Mouse (Mus musculus) forebrain, embryonic 11.5 days (tissue): Measurements from ENCODE around the gene Mrto4. TPM values are rescaled to one million over a fixed set of nuclear protein-coding genes. Genes with fewer than 3 reads are reported as not detected.
A peak's percentile ranks its signal among the peaks of the same experiment; 100 is the strongest.

Experiments
- ATAC-seq: fragments of 200-750 bp; cut with Nextera tagmentation; replicated peaks from 2 replicates; pipeline ENCODE4 v1.8.0; 2017; ENCODE audit warnings: moderate TSS enrichment; ENCODE audit not compliant: low FRiP score
- DNase-seq: peaks from one replicate; pipeline ENCODE4 v3.0.0-alpha.2; 2017; ENCODE audit warnings: low spot score
- H3K27ac ChIP-seq: fragments of 300-500 bp; sonication (generic); 2 replicates; pipeline ENCODE4 v1.5.1; 2014; ENCODE audit warnings: low read depth, low read length
- H3K27me3 ChIP-seq: fragments of 300-500 bp; sonication (generic); 2 replicates; pipeline ENCODE4 v1.6.1; 2014; ENCODE audit warnings: mild to moderate bottlenecking, low read length, mixed read lengths; ENCODE audit not compliant: control insufficient read depth, insufficient read depth
- H3K36me3 ChIP-seq: fragments of 300-500 bp; sonication (generic); 2 replicates; pipeline ENCODE4 v1.6.1; 2014; ENCODE audit warnings: mild to moderate bottlenecking, low read length, moderate library complexity, mixed read lengths; ENCODE audit not compliant: control insufficient read depth, insufficient read depth
- H3K4me1 ChIP-seq: fragments of 300-500 bp; sonication (generic); replicated peaks from 2 replicates; pipeline ENCODE4 v1.6.1; 2014; ENCODE audit warnings: low read length, mixed read lengths; ENCODE audit not compliant: control insufficient read depth, insufficient read depth
- H3K4me2 ChIP-seq: fragments of 300-500 bp; sonication (generic); 2 replicates; pipeline ENCODE4 v1.6.1; 2014; ENCODE audit warnings: low read depth, mild to moderate bottlenecking, low read length, moderate library complexity, mixed read lengths; ENCODE audit not compliant: severe bottlenecking
- H3K4me3 ChIP-seq: fragments of 300-500 bp; sonication (generic); 2 replicates; pipeline ENCODE4 v1.5.1; 2014; ENCODE audit warnings: low read depth, low read length
- H3K9ac ChIP-seq: fragments of 300-500 bp; sonication (generic); 2 replicates; pipeline ENCODE4 v1.6.1; 2014; ENCODE audit warnings: low read length
- H3K9me3 ChIP-seq: fragments of 300-500 bp; sonication (generic); 2 replicates; pipeline ENCODE4 v1.6.1; 2016; ENCODE audit warnings: low read length, mixed read lengths; ENCODE audit not compliant: control insufficient read depth
- whole genome bisulfite sequencing: fragments of 180-500 bp; shearing (Covaris S2); extraction: QIAGEN DNeasy Blood & Tissue Kit; methylation state at CpG from one replicate; pipeline ENCODE4 v1.1.7; 2014; 5-methylcytosine and 5-hydroxymethylcytosine counted together
- polyA plus RNA-seq: library from polyadenylated mRNA; unstranded; fragments of >200 nt; fragmentation: Nextera tagmentation; extraction: Ambion mirVana; gene quantifications from 2 replicates; pipeline ENCODE4 v1.2.1, GENCODE M21; 2014

Gene Mrto4
- polyA plus RNA-seq, 1 experiment from 2014 or later = 131 TPM

DNA sequence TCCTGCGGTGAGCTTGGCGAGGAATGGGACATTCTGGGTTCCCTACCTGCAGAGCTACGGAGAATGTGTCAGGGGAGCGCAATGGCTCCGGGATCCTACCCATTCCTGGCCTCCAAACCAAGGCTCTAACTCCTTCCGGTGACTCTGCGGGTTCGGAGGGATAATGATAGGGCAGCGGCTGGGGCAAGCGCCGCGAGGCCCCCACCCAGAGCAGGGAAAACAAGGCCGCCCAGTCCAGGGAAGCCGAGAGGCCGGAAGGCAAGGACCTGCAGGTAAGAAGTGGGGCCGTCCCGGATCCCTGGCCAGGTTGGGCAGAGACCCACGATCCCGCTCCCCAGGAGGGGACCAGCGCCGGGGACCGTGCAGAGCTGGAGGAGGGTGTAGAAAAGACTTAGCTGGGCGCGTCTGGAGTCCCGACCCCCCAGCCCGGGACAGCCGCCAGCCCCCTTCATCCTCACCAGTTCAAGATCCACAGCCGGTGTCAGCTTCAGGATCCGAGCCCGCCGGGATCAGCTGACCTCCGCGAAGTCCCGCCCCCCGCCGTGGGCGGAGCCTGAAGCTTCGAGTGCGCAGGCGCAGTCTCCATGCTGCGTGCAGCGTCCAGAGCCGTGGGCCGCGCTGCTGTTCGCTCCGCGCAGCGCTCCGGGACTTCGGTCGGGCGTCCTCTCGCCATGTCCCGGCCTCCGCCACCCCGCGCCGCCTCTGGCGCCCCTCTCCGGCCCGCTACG lies 42.0 kb downstream of the Mrto4 start, which contains the start of the genes Pqlc2 and Akr7a5:
TSS of gene Pqlc2 (minus strand) at position 538 of the 728 bp plus-strand sequence.
TSS of gene Akr7a5 (plus strand) at position 574 of the 728 bp plus-strand sequence.
- H3K27me3 ChIP-seq = no peaks in the 10 kb centered on the region
- H3K4me1 ChIP-seq = peaks cover 11% of the 10 kb centered on the region; the same call in 1 of the 2 replicates
- H3K27ac ChIP-seq = no peak within 1 kb of the TSS
- H3K36me3 ChIP-seq = no peaks in the 10 kb centered on the region
- peak within 1 kb of the TSS; percentile 85 for H3K4me3 ChIP-seq
- peak within 1 kb of the TSS; percentile 90 for H3K9ac ChIP-seq
- ATAC-seq (peak; percentile 90), DNase-seq (peak; percentile 98)
- no peaks in the 10 kb centered on the region for H3K9me3 ChIP-seq
- H3K4me2 ChIP-seq = peak within 1 kb of the TSS; percentile 92
- under 1% methylated on average over 54 of the region's 63 CpGs for WGBS

DNA sequence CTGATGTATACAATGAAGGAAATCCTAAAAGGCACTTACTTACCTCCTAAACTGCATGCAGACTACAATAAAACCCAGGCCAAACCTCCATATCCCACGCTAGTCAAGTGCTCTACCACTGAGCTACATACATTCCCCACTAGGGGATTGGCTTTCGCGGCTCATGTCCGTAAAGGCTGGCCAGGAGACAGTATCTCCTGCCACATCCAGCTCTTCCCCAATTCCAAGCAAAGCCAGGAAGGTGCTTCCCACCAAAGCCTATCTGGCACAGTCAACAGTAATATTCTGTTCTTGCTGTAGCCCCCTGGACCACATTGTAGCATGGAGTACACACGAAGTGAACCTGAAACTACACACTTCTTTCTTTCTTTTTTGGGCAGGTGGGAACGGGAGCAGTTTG lies 42.7 kb downstream of the Mrto4 start:
- DNase-seq (no peak), ATAC-seq (no peak)
- WGBS = 24% methylated on average over 6 of the region's 6 CpGs
- Histone ChIP-seq H3K27me3 (no peaks in the 10 kb centered on the region), H3K9me3 (no peaks in the 10 kb centered on the region), H3K4me2 (peak overlapping the region; percentile 92), H3K36me3 (no peaks in the 10 kb centered on the region; the same call in 1 of the 2 replicates), H3K9ac (peak overlapping the region; percentile 90), H3K4me1 (peaks cover 11% of the 10 kb centered on the region; the same call in 1 of the 2 replicates), H3K27ac (no peak overlapping the region), H3K4me3 (peak overlapping the region; percentile 85)

DNA sequence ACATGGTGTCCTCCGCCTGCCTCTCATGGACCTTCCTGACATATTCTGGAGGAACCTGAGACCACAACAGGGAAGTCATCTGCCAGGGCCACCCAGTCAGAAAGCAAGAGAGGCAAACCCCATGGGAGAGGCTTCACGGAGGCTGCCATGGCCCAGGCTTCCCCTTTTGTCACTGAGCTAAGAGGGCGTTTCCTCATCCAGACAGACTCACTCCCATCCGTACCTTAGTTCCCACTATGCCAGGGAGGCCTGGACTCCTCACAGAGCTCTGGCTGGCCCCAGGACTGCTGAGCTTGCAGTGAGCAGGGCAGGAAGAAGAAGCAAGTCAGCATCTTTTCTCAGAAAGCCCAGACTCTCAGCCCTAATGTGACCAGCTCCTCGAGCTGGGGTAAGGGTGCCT lies 44.5 kb downstream of the Mrto4 start:
- no peak for ATAC-seq
- no peak overlapping the region for H3K9ac ChIP-seq
- DNase-seq = no peak

DNA sequence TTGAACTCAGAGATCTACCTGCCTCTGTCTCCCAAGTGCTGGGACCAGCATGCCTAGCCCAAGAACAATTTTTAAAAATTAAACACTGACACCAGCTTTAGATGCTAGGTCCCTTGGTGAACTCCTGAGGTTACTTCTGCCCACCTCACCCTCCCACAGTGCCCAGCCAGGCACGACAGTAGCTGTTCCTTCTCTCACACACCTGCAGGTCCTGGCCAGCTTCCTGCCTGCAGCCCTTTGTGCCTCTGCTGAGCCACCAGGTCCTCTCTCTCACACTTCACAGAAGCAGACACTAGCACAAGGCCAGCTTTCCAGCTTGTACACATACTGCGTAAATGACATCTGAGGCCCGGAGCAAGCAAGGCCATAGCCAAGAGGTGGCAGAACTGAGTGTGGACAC lies 46.9 kb downstream of the Mrto4 start:
- WGBS = 94% methylated on average over 3 of the region's 3 CpGs
- DNase-seq (no peak), ATAC-seq (no peak)
- H3K4me2 ChIP-seq = no peak overlapping the region
- H3K4me1 ChIP-seq = peaks cover 5% of the 10 kb centered on the region; the same call in 1 of the 2 replicates
- no peak overlapping the region for H3K27ac ChIP-seq
- no peaks in the 10 kb centered on the region for H3K9me3 ChIP-seq
- H3K27me3 ChIP-seq = no peaks in the 10 kb centered on the region
- H3K36me3 ChIP-seq = no peaks in the 10 kb centered on the region; the same call in 1 of the 2 replicates
- H3K4me3 ChIP-seq = no peak overlapping the region
- H3K9ac ChIP-seq = no peak overlapping the region

More for the DNA sequence above, 44.5 kb downstream of the Mrto4 start:
- Histone ChIP-seq H3K27ac (no peak overlapping the region), H3K4me3 (no peak overlapping the region), H3K36me3 (no peaks in the 10 kb centered on the region; the same call in 1 of the 2 replicates), H3K4me2 (no peak overlapping the region), H3K4me1 (peaks cover 11% of the 10 kb centered on the region; the same call in 1 of the 2 replicates), H3K9me3 (no peaks in the 10 kb centered on the region), H3K27me3 (no peaks in the 10 kb centered on the region)
- WGBS = 86% methylated on average over 5 of the region's 5 CpGs

DNA sequence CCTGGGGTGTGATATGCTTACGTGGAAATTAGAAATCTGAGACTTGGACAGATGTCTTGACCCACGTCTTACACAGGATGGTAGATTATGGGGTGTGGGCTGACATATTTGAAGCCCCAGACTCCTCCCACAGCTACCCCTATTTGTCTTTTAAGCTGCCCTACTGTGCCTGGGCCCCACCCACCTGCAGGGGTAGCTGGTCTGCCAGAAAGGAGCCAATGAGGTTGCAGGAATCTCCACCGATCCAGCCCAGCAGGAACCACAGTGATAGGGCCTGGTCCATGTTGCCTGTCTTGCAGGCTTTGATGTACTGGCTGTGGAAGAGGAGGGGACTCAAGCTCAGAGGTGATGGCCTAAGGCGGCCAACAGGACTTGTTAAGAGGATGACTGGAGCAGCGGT lies 50.1 kb downstream of the Mrto4 start:
- Histone ChIP-seq H3K27ac (no peak overlapping the region), H3K9ac (no peak overlapping the region), H3K4me2 (no peak overlapping the region), H3K4me3 (no peak overlapping the region), H3K4me1 (no peaks in the 10 kb centered on the region), H3K36me3 (no peaks in the 10 kb centered on the region; the same call in 1 of the 2 replicates), H3K27me3 (no peaks in the 10 kb centered on the region), H3K9me3 (no peaks in the 10 kb centered on the region)
- DNase-seq = no peak
- WGBS = 64% methylated on average over 5 of the region's 5 CpGs
- ATAC-seq = no peak

DNA sequence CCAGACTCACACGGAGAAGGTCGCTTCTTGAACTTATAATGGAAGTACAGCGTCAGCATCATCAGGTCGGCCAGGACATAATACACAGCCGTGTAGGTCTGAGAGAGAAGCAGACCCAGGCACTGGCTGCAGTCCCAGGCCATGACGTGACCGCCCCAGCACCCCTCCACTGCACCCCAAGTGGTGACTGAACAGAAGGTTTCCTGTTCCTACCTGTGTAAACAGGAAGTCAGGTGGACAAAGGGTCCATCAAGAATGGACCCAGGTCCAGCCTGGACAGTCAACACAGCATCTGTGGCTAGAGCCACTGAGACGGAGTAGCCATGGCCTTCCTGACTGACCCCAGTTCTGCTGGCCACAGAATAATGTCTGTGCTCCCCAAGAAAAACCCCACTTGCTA lies 50.6 kb downstream of the Mrto4 start:
- 94% methylated on average over 8 of the region's 8 CpGs for WGBS
- H3K36me3 ChIP-seq = no peaks in the 10 kb centered on the region; the same call in 1 of the 2 replicates

DNA sequence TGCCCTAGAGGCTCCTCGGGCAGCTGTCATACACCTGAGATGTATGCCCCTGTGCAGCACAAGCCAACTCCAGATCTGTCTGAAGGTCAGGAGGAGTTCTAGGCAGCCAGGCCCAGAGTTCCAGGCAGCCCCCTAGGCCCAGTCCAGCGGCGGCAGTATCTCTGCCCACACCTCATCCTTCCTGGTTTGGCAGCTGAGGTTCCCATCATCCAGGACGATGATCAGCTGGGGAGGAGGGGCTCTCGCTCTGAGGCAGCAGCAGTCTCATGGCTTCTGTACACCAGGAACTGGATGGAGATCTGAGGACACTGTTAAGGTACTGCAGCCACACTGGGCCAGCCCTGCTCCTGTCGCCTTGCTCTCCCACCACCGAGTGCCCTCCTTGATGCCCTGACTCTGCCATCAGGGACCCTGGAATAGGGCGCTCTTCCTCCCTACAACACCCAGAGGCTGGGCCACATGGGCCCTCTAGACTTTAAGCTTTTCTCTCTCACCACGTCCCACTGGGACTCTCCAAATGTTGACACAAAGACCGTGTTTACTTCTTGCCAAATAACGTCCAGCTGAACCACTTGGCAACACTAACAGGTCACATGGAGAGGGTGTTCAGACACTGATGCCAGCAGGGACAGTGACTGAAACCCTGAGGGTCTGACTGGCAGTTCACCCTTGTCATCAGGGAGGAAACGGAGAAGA lies 53.6 kb downstream of the Mrto4 start:
- no peak for ATAC-seq
- no peak overlapping the region for H3K4me2 ChIP-seq
- H3K4me1 ChIP-seq = no peaks in the 10 kb centered on the region
- 89% methylated on average over 12 of the region's 12 CpGs for WGBS
- no peak overlapping the region for H3K9ac ChIP-seq
- no peaks in the 10 kb centered on the region for H3K36me3 ChIP-seq
- no peak overlapping the region for H3K4me3 ChIP-seq
- no peaks in the 10 kb centered on the region for H3K9me3 ChIP-seq
- no peaks in the 10 kb centered on the region for H3K27me3 ChIP-seq
- H3K27ac ChIP-seq = no peak overlapping the region
- DNase-seq = no peak

More for the DNA sequence above, 50.6 kb downstream of the Mrto4 start:
- Histone ChIP-seq H3K4me3 (no peak overlapping the region), H3K27ac (no peak overlapping the region), H3K9ac (no peak overlapping the region), H3K4me1 (no peaks in the 10 kb centered on the region), H3K9me3 (no peaks in the 10 kb centered on the region), H3K27me3 (no peaks in the 10 kb centered on the region), H3K4me2 (no peak overlapping the region)
- ATAC-seq (no peak), DNase-seq (no peak)

DNA sequence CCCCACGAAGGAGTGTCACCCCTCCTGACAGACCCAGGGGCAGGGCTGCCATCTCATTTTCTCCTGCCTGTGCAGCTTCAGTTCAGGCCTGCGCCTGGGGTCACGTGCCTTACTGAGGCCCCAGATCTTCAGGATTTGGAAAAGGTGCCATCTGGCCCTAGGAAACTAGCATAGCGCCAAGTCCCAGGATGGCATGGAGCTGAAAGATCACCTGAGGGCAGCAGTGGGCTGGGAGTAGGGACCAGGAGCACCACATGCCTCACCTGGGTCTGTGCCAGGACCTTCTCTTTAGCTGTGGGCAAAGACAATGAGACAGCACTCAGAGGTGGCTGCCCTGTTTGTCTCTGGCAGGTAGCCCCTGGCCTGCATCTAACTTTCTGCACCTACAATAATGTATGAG lies 54.8 kb downstream of the Mrto4 start:
- Histone ChIP-seq H3K4me2 (no peak overlapping the region), H3K36me3 (no peaks in the 10 kb centered on the region), H3K9ac (no peak overlapping the region), H3K27ac (no peak overlapping the region), H3K4me3 (no peak overlapping the region), H3K27me3 (no peaks in the 10 kb centered on the region), H3K4me1 (no peaks in the 10 kb centered on the region), H3K9me3 (no peaks in the 10 kb centered on the region)
- no peak for DNase-seq
- no peak for ATAC-seq
- 95% methylated on average over 4 of the region's 4 CpGs for WGBS
